Mouse (Mus musculus): ENCODE measurements around the gene Adprh.
"Not testable (repeated sequence)": the region's sequence is repeated elsewhere in the genome, so short reads cannot be mapped to it uniquely, and the experiment has no call there.

The Adprh gene

DNA sequence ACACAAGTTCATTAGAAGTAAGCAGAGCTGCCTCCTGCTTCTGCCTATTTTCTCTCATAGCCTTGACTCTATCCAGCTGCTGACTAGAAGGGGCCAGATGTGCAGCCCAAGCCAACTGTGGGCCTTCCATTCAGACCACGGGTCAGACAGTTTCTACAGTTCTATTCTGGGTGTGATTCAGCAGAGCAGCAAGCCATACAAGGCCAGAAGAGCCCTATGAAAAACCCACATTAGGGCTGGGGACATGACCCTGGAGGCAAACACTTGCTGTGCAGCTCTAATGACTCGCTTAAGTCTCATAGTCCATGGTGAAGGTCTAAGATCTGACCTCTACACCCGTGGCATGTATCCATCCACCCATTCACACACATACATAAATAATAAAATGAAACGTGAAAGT lies 13.6 kb upstream of the Adprh start:
- DNase-seq = no peak

DNA sequence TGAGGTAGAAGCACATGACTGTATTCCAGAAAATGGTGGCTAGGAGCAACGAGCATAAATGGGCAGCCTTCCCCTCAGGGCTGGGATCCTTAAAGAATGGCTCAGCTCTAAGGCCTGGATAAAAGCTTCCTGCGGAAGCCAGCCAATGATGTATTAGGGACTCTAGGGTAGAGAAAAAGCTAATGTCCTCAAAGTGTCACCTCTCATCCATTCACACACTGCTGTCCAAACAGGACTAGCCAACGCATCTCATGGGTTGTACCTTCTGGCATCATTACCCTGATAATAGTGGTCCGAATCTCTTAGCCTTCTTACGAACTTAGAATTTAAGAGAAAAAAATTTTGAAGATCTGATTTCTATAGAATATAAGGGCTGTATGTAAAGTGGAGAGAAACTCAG lies 10.8 kb upstream of the Adprh start:
- no peak for DNase-seq

DNA sequence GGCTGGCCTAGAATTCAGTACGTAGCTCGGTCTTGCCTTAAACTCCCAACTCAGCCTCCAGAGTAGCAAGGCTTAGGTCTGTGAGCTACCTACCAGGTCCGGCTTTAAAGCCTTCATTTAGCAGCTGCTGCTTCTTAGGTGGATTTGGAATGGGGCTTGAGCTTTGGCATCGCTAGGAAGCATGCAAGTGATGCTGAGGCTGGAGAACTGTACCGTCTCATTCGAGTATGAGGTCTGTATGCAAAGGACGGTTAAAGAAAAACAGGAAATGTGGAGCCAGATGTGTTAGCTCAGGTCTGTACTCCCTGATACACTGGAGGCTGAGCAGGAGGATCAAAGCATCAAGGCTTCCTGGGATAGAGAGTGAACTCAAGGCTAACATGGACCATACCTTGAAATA lies 9.7 kb upstream of the Adprh start:
- DNase-seq = no peak

DNA sequence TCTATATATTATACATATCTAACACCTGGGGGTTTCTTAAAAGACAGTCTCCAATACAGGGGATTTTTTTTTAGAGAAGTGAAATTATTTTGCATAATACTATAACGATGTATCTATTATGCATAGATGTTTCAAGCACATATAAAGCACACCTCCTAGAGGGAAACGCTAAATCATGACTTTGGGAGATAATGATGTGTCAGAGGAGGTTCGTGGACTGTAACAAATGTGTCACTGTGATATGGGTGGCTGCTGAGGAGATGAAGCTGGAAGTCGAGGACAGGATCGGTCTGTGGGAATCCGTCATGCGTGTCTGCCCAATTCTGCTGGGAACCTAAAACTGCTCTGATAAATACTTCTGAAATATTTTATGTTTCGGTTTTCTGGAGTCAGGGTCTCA lies 9.2 kb upstream of the Adprh start:
- no peak for DNase-seq

DNA sequence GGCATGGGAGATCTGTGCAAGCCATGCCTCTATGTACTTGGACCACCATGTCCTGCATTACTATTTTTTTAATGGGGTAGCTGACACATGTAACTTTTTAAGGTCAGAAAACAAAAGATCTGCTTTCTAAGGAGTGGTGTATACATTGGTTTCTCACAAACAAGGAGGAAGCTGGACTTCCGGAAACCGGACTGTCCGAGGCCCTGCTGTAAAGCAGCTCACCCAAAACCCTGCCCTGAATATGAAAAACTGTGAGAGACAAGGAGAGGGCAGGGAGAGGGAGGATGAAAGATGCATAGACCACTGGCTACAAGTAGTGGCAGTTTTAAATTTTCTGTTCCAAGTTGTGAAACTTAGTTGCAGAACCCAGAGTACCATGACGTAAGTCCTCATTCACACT lies 7.5 kb upstream of the Adprh start:
- DNase-seq = no peak

DNA sequence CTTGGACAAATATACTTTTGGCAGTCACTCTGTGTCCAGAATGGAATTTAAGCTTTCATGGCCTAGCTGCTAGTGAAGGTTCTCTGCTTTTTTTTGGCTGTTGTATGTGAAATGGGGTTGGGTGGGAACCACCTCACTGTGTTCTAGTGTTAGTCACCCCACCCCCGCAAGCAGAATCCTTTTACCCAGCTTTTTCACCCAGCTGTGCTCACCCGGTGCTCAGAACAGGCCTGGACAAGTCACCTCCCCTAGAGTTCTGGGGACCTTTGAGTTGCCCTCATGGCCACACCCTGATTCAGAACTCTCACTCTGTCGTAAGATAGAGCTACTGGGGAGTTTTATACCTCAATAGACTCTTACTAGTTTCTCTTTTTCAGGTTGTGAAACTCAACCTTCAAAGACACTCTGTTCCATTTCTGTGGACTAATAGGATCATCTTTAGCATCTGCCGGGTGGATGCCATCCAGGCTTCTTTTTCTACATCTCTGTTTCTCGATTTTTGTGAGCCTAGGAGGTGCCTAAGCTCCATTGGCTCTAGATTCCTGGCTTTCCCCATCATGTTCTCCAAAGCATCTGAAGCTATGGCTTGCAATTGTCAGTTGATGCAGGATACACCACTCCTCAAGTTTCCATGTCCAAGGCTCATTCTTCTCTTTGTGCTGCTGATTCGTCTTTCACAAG lies 6.2 kb upstream of the Adprh start:
- DNase-seq = no peak

DNA sequence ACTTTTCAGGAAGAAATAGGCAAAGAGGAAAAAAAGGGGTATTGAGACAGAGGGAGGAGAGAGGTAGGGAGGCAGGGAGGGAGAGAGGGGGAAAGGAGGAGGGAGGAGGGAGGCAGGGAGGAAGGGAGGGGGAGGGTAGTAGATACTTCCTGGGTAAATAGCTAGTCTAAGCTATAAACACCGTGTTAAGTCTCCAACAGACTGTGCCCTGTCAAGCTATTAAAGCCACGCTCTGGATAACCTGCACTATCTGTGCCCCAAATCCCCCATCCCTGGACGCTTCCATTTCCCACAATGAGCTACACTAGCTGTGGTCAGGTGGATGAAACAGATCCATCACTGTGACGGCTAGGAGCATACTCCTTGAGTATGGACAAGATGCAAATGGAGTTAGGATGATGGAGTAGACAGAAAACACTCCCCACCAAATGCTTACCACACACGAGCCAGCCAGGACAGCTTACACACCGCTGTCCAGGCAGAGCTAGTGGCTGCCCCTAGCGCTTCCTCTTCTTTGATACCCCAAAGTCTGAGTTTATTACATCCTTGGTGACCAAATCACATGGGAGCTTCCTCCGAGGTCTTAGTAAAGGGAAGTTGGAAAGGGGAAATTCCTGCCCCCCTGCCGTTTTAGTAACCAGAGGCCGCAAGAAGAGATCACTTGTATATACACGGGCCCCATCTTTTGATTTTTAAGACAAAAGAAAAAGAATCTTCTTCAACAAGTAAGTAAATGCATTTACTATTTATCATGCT lies 4.5 kb upstream of the Adprh start:
- DNase-seq = no peak

DNA sequence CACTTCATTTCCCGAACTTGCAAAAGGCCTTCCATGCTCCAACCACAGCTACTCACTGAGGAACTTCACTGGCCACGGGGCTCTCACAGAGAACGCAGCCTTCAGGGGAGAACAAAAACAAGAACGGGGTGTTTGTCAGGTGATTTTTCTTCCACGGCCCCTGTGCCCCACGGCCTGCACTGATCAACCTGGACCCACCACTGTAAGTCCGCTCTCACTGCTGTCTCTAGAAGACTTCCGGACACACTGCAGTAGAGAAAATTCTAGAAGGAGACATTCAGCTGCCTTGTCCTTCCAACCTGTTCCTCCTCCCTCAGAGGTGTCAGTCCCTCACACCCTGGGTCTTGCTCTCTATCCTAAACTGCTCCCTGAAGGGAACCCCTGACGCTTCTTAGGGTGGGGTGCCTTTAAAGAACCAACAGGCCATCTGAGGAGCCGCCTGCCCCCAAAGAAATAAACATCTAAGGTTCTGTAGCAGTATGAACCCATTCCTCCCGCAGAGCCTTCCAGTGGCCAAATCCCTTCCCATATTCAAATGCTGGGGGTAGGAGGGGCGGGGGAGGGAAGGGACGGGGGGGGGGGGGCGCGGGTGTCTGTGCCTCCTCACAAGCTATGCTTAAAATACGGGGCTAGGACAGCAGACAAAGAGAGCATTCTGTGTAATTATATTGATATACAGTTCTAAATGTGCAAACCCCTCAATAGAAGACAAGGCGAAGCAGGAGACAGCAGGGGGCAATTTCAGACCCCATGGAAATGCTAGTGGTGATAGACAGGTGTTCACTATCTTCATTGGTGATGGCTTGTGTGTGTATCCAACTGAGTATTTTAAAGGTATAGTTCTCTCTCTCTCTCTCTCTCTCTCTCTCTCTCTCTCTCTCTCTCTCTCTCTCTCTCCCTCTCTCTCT lies 3.3 kb upstream of the Adprh start, which contains the start of gene Cd80:
Cd80 (plus strand) TSS at position 51 of the 908 bp plus-strand sequence.
- no peak for DNase-seq

DNA sequence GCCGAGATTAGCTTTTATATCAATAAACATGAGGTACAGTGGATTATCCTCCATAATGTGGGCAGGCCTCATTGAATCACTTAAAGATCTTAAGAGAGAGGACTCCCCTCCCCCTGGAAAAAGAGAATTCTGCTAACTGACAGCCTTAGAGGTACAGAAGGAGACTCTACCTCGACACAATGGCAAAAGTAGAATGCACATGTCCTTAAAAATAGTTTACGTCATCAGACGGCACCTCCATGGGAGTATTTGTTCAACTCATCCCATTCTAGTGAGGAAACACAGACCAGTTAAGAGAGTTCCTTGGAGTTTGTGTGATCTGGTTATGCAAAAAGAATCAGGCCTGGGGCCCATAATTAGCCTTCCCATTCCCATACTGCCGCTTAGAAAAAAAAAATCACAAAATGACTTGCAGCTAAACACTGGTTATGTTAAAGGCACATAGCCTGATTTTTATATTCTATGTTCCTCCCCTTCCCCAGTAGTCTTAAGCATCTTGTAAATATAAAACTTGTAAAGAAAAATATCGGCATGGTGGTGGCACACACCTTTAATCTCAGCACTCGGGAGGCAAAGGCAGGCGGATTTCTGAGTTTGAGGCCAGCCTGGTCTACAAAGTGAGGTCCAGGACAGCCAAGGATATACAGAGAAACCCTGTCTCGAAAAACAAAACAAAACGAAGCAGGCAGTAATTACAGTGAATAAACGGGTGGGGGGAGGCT lies 2.2 kb upstream of the Adprh start:
- DNase-seq = no peak

DNA sequence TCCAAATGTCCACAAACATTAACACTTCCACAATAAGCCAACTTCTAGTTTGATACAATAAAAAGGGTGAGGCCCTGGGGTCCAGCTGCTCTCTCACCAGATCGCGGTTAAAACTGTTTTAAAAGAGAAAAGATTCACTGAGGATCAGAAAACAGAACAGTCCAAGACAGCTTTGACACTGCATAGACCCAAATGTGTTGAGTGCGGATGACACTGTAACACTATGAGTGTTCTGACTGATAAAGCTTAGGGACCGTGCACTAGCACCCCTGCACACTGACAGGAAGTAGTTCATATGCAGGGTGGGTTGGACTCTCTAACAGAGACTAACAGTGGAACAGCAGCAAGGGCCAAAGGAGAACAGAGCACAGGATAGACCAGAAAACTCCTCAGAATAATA lies 1.4 kb upstream of the Adprh start:
- DNase-seq = no peak

DNA sequence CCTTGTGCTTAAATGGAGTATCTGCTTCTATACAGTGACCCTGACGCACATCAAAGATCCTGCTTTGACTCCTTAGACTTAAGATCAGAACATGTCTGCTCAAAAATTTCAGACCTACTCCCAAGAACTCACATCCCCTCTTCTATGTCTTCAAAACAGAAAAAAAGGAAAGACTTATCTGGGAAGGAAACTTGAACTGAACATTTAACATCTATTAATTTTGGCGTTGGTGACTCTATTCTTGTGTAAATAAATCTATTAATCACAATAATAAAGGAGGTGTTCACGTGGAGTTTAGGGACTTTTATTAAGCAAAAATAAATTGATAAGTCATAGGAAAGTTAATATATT lies 675 bp upstream of the Adprh start:
- no peak for DNase-seq

DNA sequence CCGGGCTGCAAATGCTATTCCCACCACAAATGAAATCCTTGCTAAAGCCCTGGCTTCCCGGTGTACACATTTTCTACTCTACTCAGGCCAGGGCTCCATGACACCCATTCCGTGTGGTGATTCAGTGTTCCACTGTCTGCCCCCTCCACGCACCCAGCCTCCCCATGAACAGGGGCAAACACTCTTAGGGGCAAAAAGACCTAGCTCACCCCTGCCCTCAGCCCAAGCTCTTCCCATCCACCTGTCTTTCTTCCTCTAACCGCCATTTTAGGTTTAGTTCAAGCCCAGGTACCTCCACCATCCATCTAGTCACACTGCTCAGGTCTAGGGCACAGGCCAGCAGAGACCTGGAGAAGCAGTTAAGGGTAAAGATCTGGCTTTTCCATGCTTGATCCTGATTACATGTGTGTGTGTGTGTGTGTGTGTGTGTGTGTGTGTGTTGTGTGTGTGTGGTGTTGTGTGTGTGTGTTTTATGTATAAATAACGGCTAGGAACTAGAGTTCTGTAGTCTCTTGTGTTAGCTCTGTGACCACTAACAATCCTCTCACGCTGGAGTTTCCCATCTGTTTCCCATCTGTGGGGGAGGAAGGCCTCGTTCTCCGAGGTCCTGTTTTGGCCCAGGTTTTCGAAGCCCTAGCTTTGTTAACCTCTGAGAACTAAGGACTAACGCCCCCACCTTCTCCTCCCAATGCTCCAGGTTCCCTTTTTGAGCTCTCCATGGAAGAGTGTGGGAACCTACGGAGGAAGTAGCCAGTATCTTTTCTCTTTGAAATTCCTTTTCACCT lies 890 bp downstream of the Adprh start:
- DNase-seq = no peak

DNA sequence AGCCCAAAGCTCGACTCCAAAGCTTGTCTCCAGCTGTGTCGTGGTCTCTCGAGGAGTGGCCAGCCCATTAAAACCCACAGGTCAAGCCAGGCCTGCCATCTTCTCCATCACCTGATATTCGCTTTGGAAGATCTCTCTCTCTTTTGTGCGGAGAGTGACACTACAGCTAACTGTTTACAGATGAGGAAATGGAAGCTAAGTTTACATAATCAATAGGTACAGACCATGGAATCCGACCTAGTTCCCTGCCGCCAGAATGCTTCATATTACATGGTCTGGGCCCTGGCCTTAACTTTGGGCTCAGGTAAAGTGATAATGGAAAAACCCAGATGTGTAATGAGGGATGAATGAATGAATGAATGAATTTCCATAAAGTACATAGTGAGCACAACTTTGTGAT lies 1.8 kb downstream of the Adprh start:
- DNase-seq = no peak

DNA sequence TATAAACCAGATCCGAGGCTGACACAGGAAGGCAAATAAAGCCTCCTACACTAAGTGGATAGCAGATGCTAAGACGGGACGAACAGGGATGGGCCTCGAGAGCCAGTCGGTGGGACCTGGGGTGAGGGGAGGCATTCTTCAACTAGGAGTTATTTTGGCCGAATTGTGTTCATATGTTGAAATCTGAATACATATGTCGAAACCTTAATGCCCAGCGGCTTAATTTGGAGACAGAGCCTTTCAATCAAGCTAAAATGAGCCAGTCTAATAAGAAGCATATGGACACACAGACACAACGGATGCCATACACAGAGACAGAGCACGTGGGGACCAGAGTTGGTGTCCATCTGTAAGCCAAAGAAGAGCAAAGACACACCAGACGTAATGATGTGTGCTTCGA lies 4.0 kb downstream of the Adprh start:
- DNase-seq = no peak

DNA sequence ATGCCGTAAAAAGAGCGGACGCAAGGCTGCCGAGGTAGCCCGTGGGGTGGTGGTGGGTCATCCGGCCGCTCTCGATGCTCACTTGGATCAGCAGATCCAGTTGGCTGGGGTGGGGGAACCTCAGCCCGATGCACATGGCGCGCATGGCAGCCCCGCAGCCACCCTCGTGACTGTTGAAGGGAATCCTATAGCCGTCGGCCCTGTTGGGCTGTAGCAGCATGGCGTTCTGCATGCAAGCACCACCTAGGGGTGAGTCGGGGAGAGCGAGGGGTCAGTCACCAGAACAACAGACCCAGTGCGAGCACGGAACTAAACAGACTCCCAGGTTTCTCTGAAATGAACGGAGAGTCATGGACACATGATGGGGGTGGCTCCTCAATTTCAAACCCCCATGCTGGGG lies 5.1 kb downstream of the Adprh start:
- no peak for DNase-seq

DNA sequence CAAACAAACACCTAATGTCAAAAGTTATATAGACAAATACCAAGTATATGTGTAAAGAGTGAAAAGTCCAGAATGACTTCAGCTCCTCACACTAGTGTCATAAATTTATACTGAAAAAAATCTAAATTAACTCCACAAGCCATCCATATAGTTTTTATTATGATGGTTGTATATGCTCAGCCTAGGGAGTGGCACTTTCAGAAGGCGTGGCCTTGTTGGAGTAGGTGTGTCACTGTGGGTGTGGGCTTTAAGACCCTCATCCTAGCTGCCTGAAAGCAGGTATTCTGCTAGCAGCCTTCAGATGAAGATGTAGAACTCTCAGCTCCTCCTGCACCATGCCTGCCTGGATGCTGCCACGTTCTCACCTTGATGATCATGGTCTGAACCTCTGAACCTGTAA lies 6.4 kb downstream of the Adprh start:
- not testable (repeated sequence) for DNase-seq

DNA sequence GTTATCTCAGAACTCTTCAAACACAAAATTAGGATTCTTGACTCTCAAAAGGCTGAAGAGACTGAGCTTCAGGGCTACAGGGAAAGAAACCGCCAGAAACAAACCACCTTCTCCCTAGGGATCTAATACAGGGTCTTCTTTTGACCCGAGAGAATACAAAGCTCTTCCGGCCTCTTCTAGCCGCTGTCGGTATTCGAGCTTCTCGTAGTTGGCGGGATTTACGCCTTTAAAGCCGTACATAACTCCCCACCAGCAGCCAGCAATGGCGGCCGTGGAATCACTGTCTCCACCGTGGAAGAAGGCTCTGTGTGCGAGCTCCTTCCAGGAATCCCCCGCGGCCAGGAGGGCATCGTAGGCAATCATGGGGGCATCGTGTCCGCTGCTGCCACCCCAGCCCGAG lies 6.9 kb downstream of the Adprh start:
- no peak for DNase-seq

DNA sequence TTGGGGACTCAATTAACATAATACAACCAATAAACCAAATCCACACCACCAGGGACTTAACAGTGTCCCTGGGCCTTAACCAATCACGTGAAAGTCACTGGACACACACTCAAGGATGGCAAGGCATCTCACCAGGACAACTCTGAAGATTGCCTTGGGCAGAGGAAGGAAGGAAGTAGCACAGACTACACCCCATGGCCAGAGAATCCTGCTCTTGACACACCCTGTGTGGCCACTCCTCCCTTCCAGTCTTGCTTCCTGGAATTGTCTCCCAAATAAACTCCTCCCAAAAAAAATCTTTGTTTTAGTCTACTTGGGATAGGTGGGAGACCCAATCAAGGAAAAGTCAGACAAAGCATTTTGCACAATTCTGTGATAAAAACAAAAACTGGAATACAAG lies 7.5 kb downstream of the Adprh start:
- no peak for DNase-seq

DNA sequence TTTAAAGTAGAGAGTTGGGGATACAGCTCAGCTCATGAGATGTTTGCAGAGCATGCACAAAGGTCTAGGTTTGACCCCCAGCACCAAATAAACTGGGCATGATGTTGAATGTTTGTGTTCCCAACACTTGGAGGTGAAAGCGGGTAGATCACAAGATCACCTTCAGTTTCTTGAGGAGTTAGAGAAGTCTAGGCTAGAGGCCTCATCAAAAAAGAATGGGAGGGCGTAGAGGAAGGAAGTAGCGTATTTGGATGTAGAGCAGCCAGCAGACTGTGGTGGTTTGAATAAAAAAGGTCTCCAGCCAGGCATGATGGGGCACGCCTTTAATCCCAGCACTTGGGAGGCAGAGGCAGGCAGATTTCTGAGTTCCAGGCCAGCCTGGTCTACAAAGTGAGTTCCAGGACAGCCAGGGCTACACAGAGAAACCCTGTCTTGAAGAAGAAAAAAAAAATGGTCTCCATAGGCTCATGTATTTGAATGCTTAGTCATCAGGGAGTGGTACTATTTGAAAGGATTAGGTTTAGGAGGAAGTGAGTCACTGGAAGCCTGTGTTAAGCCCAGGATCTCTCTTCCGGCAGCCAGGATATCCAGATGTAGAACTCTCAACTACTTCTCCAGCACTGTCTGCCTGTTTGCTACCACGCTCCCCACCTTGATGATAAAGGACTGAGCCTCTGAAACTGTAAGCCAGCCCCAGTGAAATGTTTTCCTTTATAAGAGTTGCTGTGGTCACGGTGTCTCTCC lies 8.6 kb downstream of the Adprh start:
- no peak for DNase-seq

DNA sequence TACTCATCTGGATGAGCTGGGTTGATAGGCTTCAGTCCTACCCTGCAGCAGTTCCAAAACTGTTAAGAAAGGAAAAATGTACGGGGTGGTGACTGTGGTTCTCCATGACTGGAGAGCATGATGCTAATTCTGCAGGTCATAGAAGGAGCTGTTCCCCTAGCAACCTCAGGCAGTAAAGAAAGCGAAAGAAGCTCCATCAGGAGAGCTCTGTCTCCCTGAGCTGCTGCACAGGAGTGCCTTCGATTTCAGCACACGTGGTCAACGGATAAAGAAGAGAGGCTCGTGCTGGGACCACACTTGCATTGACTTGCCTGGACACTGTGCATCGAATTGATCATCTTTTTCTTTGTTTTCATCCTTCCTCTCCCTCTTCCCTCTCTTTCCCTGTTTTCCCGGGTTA lies 10.3 kb downstream of the Adprh start:
- DNase-seq = no peak

DNA sequence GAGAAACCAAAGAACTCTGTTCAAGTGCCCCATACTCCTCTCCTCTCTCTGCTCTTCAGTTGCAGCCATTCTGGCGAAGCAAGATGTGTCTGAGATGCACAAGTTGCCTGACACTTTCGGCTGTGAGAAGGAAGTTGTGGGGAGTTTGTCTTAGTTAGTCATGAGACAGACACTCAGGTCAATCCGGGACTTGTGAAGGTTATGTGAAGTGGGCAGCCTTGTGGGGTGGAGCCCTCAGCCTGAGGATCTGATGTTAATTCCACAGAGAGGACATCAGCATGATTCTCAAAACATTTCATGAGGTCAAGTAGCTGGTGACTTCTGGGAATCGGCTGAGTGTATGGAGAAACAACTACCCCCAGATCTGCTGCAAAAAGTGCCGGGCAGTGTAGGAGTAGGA lies 10.9 kb downstream of the Adprh start:
- no peak for DNase-seq

DNA sequence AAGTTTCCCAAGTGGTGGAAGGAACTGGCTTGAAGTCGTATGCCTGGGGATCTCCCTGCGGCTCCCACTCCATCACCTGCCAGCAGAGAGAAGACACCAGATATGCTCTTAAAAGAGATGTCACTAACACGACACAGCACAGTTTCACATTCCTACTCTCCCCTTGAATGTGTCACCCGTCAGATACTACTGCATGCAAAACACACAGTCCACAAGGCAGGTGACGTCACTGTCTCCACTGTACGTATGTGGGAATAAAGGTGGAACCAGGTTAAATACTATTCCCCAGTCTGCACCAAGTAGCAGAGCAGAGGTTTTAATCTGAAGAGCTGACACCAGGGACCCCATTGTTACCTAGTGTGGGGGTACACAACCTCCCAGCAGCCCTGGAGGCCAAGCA lies 12.1 kb downstream of the Adprh start:
- DNase-seq = no peak

Measured in kidney, postnatal 36 days (tissue).